Mouse (Mus musculus) hindbrain, embryonic 12.5 days (tissue): ENCODE data around the gene Flnc. TPM values are rescaled to one million over a fixed set of nuclear protein-coding genes. Genes with fewer than 3 reads are reported as not detected.

Source experiments
- ATAC-seq: fragments of 200-750 bp; cut with Nextera tagmentation; 2 replicates; pipeline ENCODE4 v1.8.0; 2017; ENCODE audit warnings: moderate TSS enrichment; ENCODE audit not compliant: low FRiP score
- H3K27ac ChIP-seq: fragments of 300-500 bp; sonication (generic); 2 replicates; pipeline ENCODE4 v1.5.1; 2016; ENCODE audit warnings: mild to moderate bottlenecking
- H3K27me3 ChIP-seq: fragments of 300-500 bp; sonication (generic); 2 replicates; pipeline ENCODE4 v1.6.1; 2016; ENCODE audit warnings: mild to moderate bottlenecking
- H3K36me3 ChIP-seq: fragments of 300-500 bp; sonication (generic); 2 replicates; pipeline ENCODE4 v1.6.1; 2016; ENCODE audit warnings: mild to moderate bottlenecking
- H3K4me1 ChIP-seq: fragments of 300-500 bp; sonication (generic); 2 replicates; pipeline ENCODE4 v1.6.1; 2016
- H3K4me2 ChIP-seq: fragments of 300-500 bp; sonication (generic); replicated peaks from 2 replicates; pipeline ENCODE4 v1.6.1; 2016; ENCODE audit warnings: mild to moderate bottlenecking
- H3K4me3 ChIP-seq: fragments of 300-500 bp; sonication (generic); 2 replicates; pipeline ENCODE4 v1.5.1; 2016; ENCODE audit warnings: mild to moderate bottlenecking
- H3K9ac ChIP-seq: fragments of 300-500 bp; sonication (generic); 2 replicates; pipeline ENCODE4 v1.6.1; 2016; ENCODE audit warnings: mild to moderate bottlenecking, moderate library complexity
- H3K9me3 ChIP-seq: fragments of 300-500 bp; sonication (generic); replicated peaks from 2 replicates; pipeline ENCODE4 v1.6.1; 2016; ENCODE audit warnings: mild to moderate bottlenecking
- WGBS: fragments of 180-500 bp; shearing (Covaris S2); methylation state at CpG from one replicate; pipeline ENCODE4 v1.1.7; 2016; 5-methylcytosine and 5-hydroxymethylcytosine counted together
- polyA plus RNA-seq: library from polyadenylated mRNA; unstranded; fragments of >200 nt; fragmentation: Nextera tagmentation; extraction: Ambion mirVana; gene quantifications from 2 replicates; pipeline ENCODE4 v1.2.1, GENCODE M21; 2016

Flnc gene
- polyA plus RNA-seq, 1 experiment from 2014 or later: 11.8 TPM

GRCm38 (mm10) chr6:29467583-29468354 is 34.7 kb downstream of the Flnc start, which contains the start of gene Atp6v1f:
Gene Atp6v1f, plus strand, starts transcription at chr6:29467718.
- under 1% methylated on average over 39 of the region's 39 CpGs for WGBS
- peak within 1 kb of the TSS; percentile 64 for H3K9ac ChIP-seq
- H3K27ac ChIP-seq: peak within 1 kb of the TSS; percentile 77
- peak within 1 kb of the TSS; percentile 78 for H3K4me2 ChIP-seq
- H3K36me3 ChIP-seq: peaks cover 21% of the 10 kb centered on the region
- H3K9me3 ChIP-seq: no peaks in the 10 kb centered on the region
- H3K4me3 ChIP-seq: peak within 1 kb of the TSS; percentile 59
- H3K4me1 ChIP-seq: peaks cover 10% of the 10 kb centered on the region
- peak; percentile 94 for ATAC-seq
- H3K27me3 ChIP-seq: 0 out of 2 replicates have a peak, but pooled peaks cover 2% of the 10 kb centered on the region

DNA sequence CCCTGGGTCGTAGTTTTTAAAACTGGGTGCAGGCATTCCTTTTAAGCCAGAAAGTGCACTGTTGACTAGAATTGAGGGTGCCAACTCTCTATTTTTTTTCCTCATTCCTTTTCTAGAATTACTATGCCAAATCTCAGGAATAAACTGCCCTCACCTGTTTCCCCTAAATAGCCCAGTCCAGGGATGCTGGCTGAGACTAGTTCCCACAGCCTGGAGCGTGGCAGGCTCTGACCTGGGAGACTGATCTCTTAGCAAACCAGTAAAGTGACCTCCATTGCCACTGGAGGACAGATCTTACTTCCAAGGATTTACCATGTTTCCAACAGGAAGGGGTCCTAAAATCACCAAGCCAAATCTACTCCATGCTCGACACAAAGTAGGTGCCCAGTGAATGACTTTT is 35.8 kb downstream of the Flnc start:
- 78% methylated on average over 3 of the region's 3 CpGs for WGBS
- Histone ChIP-seq H3K4me3 (peak overlapping the region; percentile 59; the same call in 1 of the 2 replicates), H3K9me3 (no peaks in the 10 kb centered on the region), H3K27ac (no peak overlapping the region), H3K27me3 (peaks cover 4% of the 10 kb centered on the region; the same call in 1 of the 2 replicates), H3K4me1 (peaks cover 14% of the 10 kb centered on the region), H3K36me3 (peaks cover 21% of the 10 kb centered on the region), H3K4me2 (peak overlapping the region; percentile 78), H3K9ac (no peak overlapping the region)
- no peak for ATAC-seq

GRCm38 (mm10) chr6:29471137-29471536 is 38.1 kb downstream of the Flnc start, which contains the start of gene Atp6v1fnb:
Gene Atp6v1fnb, plus strand, starts transcription at chr6:29471437.
- Histone ChIP-seq H3K9me3 (no peaks in the 10 kb centered on the region), H3K27me3 (peaks cover 8% of the 10 kb centered on the region), H3K4me2 (no peak within 1 kb of the TSS), H3K4me3 (no peak within 1 kb of the TSS), H3K4me1 (peaks cover 19% of the 10 kb centered on the region), H3K36me3 (peaks cover 21% of the 10 kb centered on the region), H3K27ac (no peak within 1 kb of the TSS), H3K9ac (no peak within 1 kb of the TSS)
- WGBS: 96% methylated on average over 4 of the region's 4 CpGs
- no peak for ATAC-seq

- Histone ChIP-seq H3K9ac (peak overlapping the region; percentile 46; the same call in 1 of the 2 replicates), H3K27me3 (peaks cover 16% of the 10 kb centered on the region), H3K9me3 (no peaks in the 10 kb centered on the region), H3K36me3 (peaks cover 21% of the 10 kb centered on the region), H3K4me1 (peaks cover 10% of the 10 kb centered on the region), H3K27ac (no peak overlapping the region), H3K4me2 (peak overlapping the region; percentile 53), H3K4me3 (peak overlapping the region; percentile 31)
- ATAC-seq: peak; percentile 91
- 3% methylated on average over 33 of the region's 33 CpGs for WGBS
Observed at GRCm38 (mm10) chr6:29473941-29474691, 41.1 kb downstream of the Flnc start.

- no peak for ATAC-seq
- H3K4me1 ChIP-seq: peaks cover 10% of the 10 kb centered on the region
- H3K36me3 ChIP-seq: peaks cover 20% of the 10 kb centered on the region
- no peak overlapping the region for H3K4me2 ChIP-seq
- no peaks in the 10 kb centered on the region for H3K9me3 ChIP-seq
- peaks cover 16% of the 10 kb centered on the region for H3K27me3 ChIP-seq
- H3K9ac ChIP-seq: no peak overlapping the region
- H3K4me3 ChIP-seq: no peak overlapping the region
- H3K27ac ChIP-seq: no peak overlapping the region
- 50% methylated on average over 2 of the region's 2 CpGs for WGBS
Observed at GRCm38 (mm10) chr6:29474736-29475135, 41.7 kb downstream of the Flnc start.

DNA sequence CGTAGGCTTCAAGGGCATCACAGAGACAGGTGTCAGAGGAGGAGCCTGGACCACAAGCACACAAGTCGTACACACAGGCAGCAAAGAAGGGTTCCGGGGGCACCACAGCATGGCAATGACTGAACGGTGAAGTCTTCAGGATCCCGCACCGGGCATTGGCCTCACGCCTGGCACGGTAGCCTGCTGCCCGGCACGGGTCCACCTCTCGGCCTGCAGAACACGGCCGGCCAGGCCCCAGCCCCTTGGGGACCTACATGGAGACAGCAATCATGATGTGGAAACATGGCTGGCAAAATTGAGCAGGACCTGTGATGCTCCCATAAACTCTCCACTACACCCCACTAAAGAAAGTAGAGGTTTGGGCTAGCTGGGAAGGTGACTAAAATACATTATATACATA is 49.6 kb downstream of the Flnc start:
- Histone ChIP-seq H3K9ac (no peak overlapping the region), H3K4me2 (no peak overlapping the region), H3K36me3 (no peaks in the 10 kb centered on the region), H3K4me1 (peaks cover 5% of the 10 kb centered on the region), H3K9me3 (no peaks in the 10 kb centered on the region), H3K4me3 (no peak overlapping the region), H3K27ac (no peak overlapping the region), H3K27me3 (peaks cover 24% of the 10 kb centered on the region)
- WGBS: 92% methylated on average over 13 of the region's 13 CpGs
- no peak for ATAC-seq

DNA sequence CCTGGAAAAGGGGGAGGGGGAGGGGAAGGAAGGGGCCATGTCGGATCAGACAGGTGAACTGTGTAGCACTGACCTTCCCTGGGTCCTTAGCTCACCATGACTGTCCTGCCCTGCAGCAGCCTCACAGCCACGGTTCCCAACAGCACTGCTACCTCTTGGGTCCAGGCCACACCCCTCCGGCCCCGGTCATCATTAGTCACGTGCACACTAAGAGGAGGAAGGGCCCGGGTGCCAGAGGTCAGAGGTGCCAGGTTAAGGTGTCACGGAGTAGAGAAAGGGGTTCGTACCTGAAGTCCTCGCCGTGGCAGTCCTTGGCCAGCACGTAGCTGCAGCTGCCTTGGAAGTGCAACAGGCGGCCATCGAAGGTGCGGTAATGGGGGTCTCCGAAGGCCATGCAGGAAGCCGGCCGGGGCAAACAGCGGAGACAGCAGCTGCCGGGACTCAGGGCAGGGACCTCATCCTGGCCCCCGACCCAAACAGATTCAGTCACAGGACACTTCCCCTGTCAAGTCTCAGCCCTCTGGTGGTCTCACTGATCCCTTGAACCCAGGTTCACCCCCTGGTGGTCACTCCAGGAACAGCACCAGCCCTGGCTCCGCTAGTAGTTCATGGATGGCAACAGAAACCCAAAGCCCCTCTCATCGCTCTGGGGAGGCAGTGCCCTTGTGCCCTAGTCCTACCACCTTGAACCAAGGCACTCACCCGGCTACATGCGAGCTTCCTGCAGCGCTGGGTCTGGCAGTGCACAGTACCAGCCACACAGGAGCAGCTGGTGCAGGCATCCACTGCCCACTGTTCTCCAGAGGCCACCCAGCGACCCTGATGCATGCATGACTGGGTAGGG is 51.9 kb downstream of the Flnc start:
- no peaks in the 10 kb centered on the region for H3K9me3 ChIP-seq
- no peak overlapping the region for H3K27ac ChIP-seq
- 8% methylated on average over 26 of the region's 26 CpGs for WGBS
- peak overlapping the region; percentile 23 for H3K4me3 ChIP-seq
- peaks cover 18% of the 10 kb centered on the region for H3K27me3 ChIP-seq
- H3K4me2 ChIP-seq: peak overlapping the region; percentile 59
- peak; percentile 67 for ATAC-seq
- peaks cover 5% of the 10 kb centered on the region for H3K4me1 ChIP-seq
- no peaks in the 10 kb centered on the region for H3K36me3 ChIP-seq
- H3K9ac ChIP-seq: peak overlapping the region; percentile 32; the same call in 1 of the 2 replicates

- H3K9me3 ChIP-seq: no peaks in the 10 kb centered on the region
- no peak overlapping the region for H3K4me3 ChIP-seq
- peaks cover 5% of the 10 kb centered on the region for H3K4me1 ChIP-seq
- peaks cover 18% of the 10 kb centered on the region for H3K27me3 ChIP-seq
- no peak overlapping the region for H3K9ac ChIP-seq
- no peak overlapping the region for H3K27ac ChIP-seq
- WGBS: 50% methylated on average over 2 of the region's 2 CpGs
- no peaks in the 10 kb centered on the region for H3K36me3 ChIP-seq
- no peak overlapping the region for H3K4me2 ChIP-seq
- ATAC-seq: no peak
Observed at GRCm38 (mm10) chr6:29485951-29486350, 52.9 kb downstream of the Flnc start.

- no peak for ATAC-seq
- H3K9ac ChIP-seq: no peak overlapping the region
- H3K27ac ChIP-seq: no peak overlapping the region
- H3K4me2 ChIP-seq: no peak overlapping the region
- H3K4me1 ChIP-seq: 0 out of 2 replicates have a peak, but pooled peaks cover 5% of the 10 kb centered on the region
- WGBS: 79% methylated on average over 4 of the region's 4 CpGs
- H3K9me3 ChIP-seq: no peaks in the 10 kb centered on the region
- no peak overlapping the region for H3K4me3 ChIP-seq
- H3K36me3 ChIP-seq: no peaks in the 10 kb centered on the region
- peaks cover 60% of the 10 kb centered on the region for H3K27me3 ChIP-seq
Observed at GRCm38 (mm10) chr6:29494101-29494500, 61.0 kb downstream of the Flnc start.

- H3K4me2 ChIP-seq: peak overlapping the region; percentile 21; the same call in 1 of the 2 replicates
- no peak for ATAC-seq
- 15% methylated on average over 25 of the region's 25 CpGs for WGBS
- H3K9me3 ChIP-seq: no peaks in the 10 kb centered on the region
- no peak overlapping the region for H3K27ac ChIP-seq
- 0 out of 2 replicates have a peak, but pooled peaks cover 5% of the 10 kb centered on the region for H3K4me1 ChIP-seq
- no peak overlapping the region for H3K9ac ChIP-seq
- no peaks in the 10 kb centered on the region for H3K36me3 ChIP-seq
- H3K27me3 ChIP-seq: peaks cover 64% of the 10 kb centered on the region
- no peak overlapping the region for H3K4me3 ChIP-seq
Observed at GRCm38 (mm10) chr6:29496270-29496669, 63.2 kb downstream of the Flnc start.

- no peaks in the 10 kb centered on the region for H3K36me3 ChIP-seq
- no peak overlapping the region for H3K27ac ChIP-seq
- H3K9ac ChIP-seq: no peak overlapping the region
- H3K27me3 ChIP-seq: peaks cover 56% of the 10 kb centered on the region
- ATAC-seq: no peak
- H3K4me3 ChIP-seq: no peak overlapping the region
- H3K9me3 ChIP-seq: no peaks in the 10 kb centered on the region
- H3K4me2 ChIP-seq: no peak overlapping the region
- 0 out of 2 replicates have a peak, but pooled peaks cover 5% of the 10 kb centered on the region for H3K4me1 ChIP-seq
- 30% methylated on average over 2 of the region's 2 CpGs for WGBS
Observed at GRCm38 (mm10) chr6:29497791-29498190, 64.7 kb downstream of the Flnc start.
